Mouse (Mus musculus): ENCODE data around the gene Fezf2. TPM values are rescaled to one million over a fixed set of nuclear protein-coding genes. Genes with fewer than 3 reads are reported as not detected.

The Fezf2 gene
- polyA plus RNA-seq, 1 experiment, result not detected

- no peaks in the 10 kb centered on the region; the same call in 1 of the 2 replicates for H3K27me3 ChIP-seq (ENCODE audit: control insufficient read depth, insufficient read depth, low read length)
- 62% methylated on average over 6 of the region's 6 CpGs for WGBS
- H3K4me1 ChIP-seq (ENCODE audit: control insufficient read depth, insufficient read depth, low read length), result peaks cover 15% of the 10 kb centered on the region
These were observed 39.2 kb upstream of the Fezf2 start for GRCm38 (mm10) chr14:12387176-12387575.

GRCm38 (mm10) chr14:12377883-12378282 lies 29.9 kb upstream of the Fezf2 start:
- TF ChIP-seq POLR2A (IDR thresholded peaks at IDR 0.05; ENCODE audit: borderline replicate concordance, insufficient read depth, low read length) (no peak), CTCF (IDR thresholded peaks at IDR 0.05; ENCODE audit: borderline replicate concordance, insufficient read depth, low read depth, low read length) (no peak)
- WGBS, result 40% methylated on average over 9 of the region's 9 CpGs
- no peak for DNase-seq

More at GRCm38 (mm10) chr14:12387176-12387575, 39.2 kb upstream of the Fezf2 start:
- DNase-seq, result peak in 1 of 2 experiments; percentile 17
- H3K27ac ChIP-seq (ENCODE audit: insufficient read depth, low read length), result no peak overlapping the region
- no peak for TF ChIP-seq POLR2A (IDR thresholded peaks at IDR 0.05; ENCODE audit: borderline replicate concordance, insufficient read depth, low read length)
- TF ChIP-seq CTCF (IDR thresholded peaks at IDR 0.05; ENCODE audit: borderline replicate concordance, insufficient read depth, low read depth, low read length), result no peak
- H3K4me3 ChIP-seq (replicated peaks; ENCODE audit: insufficient read depth, low read depth, low read length), result no peak overlapping the region

GRCm38 (mm10) chr14:12377289-12377688 lies 29.3 kb upstream of the Fezf2 start:
- WGBS, result 100% methylated on average over 2 of the region's 2 CpGs
- no peak for DNase-seq
- Histone ChIP-seq H3K4me1 (ENCODE audit: control insufficient read depth, insufficient read depth, low read length) (no peaks in the 10 kb centered on the region), H3K4me3 (replicated peaks; ENCODE audit: insufficient read depth, low read depth, low read length) (no peak overlapping the region), H3K27ac (ENCODE audit: insufficient read depth, low read length) (no peak overlapping the region), H3K27me3 (ENCODE audit: control insufficient read depth, insufficient read depth, low read length) (no peaks in the 10 kb centered on the region)
- TF ChIP-seq POLR2A (IDR thresholded peaks at IDR 0.05; ENCODE audit: borderline replicate concordance, insufficient read depth, low read length) (no peak), CTCF (IDR thresholded peaks at IDR 0.05; ENCODE audit: borderline replicate concordance, insufficient read depth, low read depth, low read length) (no peak)

More at GRCm38 (mm10) chr14:12377883-12378282, 29.9 kb upstream of the Fezf2 start:
- no peak overlapping the region for H3K4me3 ChIP-seq (replicated peaks; ENCODE audit: insufficient read depth, low read depth, low read length)
- H3K4me1 ChIP-seq (ENCODE audit: control insufficient read depth, insufficient read depth, low read length), result no peaks in the 10 kb centered on the region
- no peaks in the 10 kb centered on the region for H3K27me3 ChIP-seq (ENCODE audit: control insufficient read depth, insufficient read depth, low read length)
- H3K27ac ChIP-seq (ENCODE audit: insufficient read depth, low read length), result no peak overlapping the region

- H3K27me3 ChIP-seq (ENCODE audit: control insufficient read depth, insufficient read depth, low read length), result no peaks in the 10 kb centered on the region
- TF ChIP-seq CTCF (IDR thresholded peaks at IDR 0.05; ENCODE audit: borderline replicate concordance, insufficient read depth, low read depth, low read length), result no peak
- no peak for TF ChIP-seq POLR2A (IDR thresholded peaks at IDR 0.05; ENCODE audit: borderline replicate concordance, insufficient read depth, low read length)
- no peak overlapping the region for H3K4me3 ChIP-seq (replicated peaks; ENCODE audit: insufficient read depth, low read depth, low read length)
- WGBS, result 80% methylated on average over 2 of the region's 2 CpGs
- no peak for DNase-seq
- H3K4me1 ChIP-seq (ENCODE audit: control insufficient read depth, insufficient read depth, low read length), result no peaks in the 10 kb centered on the region
- no peak overlapping the region for H3K27ac ChIP-seq (ENCODE audit: insufficient read depth, low read length)
These were observed 27.5 kb upstream of the Fezf2 start for GRCm38 (mm10) chr14:12375451-12375850.

- no peaks in the 10 kb centered on the region for H3K4me1 ChIP-seq (ENCODE audit: control insufficient read depth, insufficient read depth, low read length)
- DNase-seq, result no peak
- TF ChIP-seq POLR2A (IDR thresholded peaks at IDR 0.05; ENCODE audit: borderline replicate concordance, insufficient read depth, low read length) (no peak), CTCF (IDR thresholded peaks at IDR 0.05; ENCODE audit: borderline replicate concordance, insufficient read depth, low read depth, low read length) (no peak)
- 59% methylated on average over 16 of the region's 16 CpGs for WGBS
- H3K4me3 ChIP-seq (replicated peaks; ENCODE audit: insufficient read depth, low read depth, low read length), result no peak overlapping the region
- H3K27ac ChIP-seq (ENCODE audit: insufficient read depth, low read length), result no peak overlapping the region
- H3K27me3 ChIP-seq (ENCODE audit: control insufficient read depth, insufficient read depth, low read length), result peaks cover 2% of the 10 kb centered on the region; the same call in 1 of the 2 replicates
These were observed 2.4 kb upstream of the Fezf2 start for GRCm38 (mm10) chr14:12350271-12350916.

- Histone ChIP-seq H3K27me3 (ENCODE audit: control insufficient read depth, insufficient read depth, low read length) (peaks cover 6% of the 10 kb centered on the region; the same call in 1 of the 2 replicates), H3K27ac (ENCODE audit: insufficient read depth, low read length) (no peak overlapping the region), H3K4me1 (ENCODE audit: control insufficient read depth, insufficient read depth, low read length) (no peaks in the 10 kb centered on the region; the same call in 1 of the 2 replicates), H3K4me3 (replicated peaks; ENCODE audit: insufficient read depth, low read depth, low read length) (no peak overlapping the region)
- no peak for DNase-seq
- TF ChIP-seq CTCF (IDR thresholded peaks at IDR 0.05; ENCODE audit: borderline replicate concordance, insufficient read depth, low read depth, low read length) (no peak), POLR2A (IDR thresholded peaks at IDR 0.05; ENCODE audit: borderline replicate concordance, insufficient read depth, low read length) (no peak)
- 62% methylated on average over 15 of the region's 15 CpGs for WGBS
These were observed 1.5 kb upstream of the Fezf2 start for GRCm38 (mm10) chr14:12349334-12350090.

GRCm38 (mm10) chr14:12346865-12347600 lies 956 bp downstream of the Fezf2 start:
- H3K27me3 ChIP-seq (ENCODE audit: control insufficient read depth, insufficient read depth, low read length), result peaks cover 8% of the 10 kb centered on the region; the same call in 1 of the 2 replicates
- no peak for TF ChIP-seq POLR2A (IDR thresholded peaks at IDR 0.05; ENCODE audit: borderline replicate concordance, insufficient read depth, low read length)
- TF ChIP-seq CTCF (IDR thresholded peaks at IDR 0.05; ENCODE audit: borderline replicate concordance, insufficient read depth, low read depth, low read length), result no peak
- no peak for DNase-seq
- H3K4me3 ChIP-seq (replicated peaks; ENCODE audit: insufficient read depth, low read depth, low read length), result peak overlapping the region; percentile 6
- no peaks in the 10 kb centered on the region; the same call in 1 of the 2 replicates for H3K4me1 ChIP-seq (ENCODE audit: control insufficient read depth, insufficient read depth, low read length)
- WGBS, result 9% methylated on average over 26 of the region's 26 CpGs
- no peak overlapping the region for H3K27ac ChIP-seq (ENCODE audit: insufficient read depth, low read length)

Measured in cerebellum, adult 2 months (tissue).